Mouse (Mus musculus) forebrain, embryonic 11.5 days (tissue): ENCODE results near the gene Dpm3. TPM values are rescaled to one million over a fixed set of nuclear protein-coding genes. Genes with fewer than 3 reads are reported as not detected.
"Not testable (repeated sequence)": the region's sequence is repeated elsewhere in the genome, so short reads cannot be mapped to it uniquely, and the experiment has no call there.

Source experiments
- ATAC-seq: fragments of 200-750 bp; cut with Nextera tagmentation; replicated peaks from 2 replicates; pipeline ENCODE4 v1.8.0; 2017; ENCODE audit warnings: moderate TSS enrichment; ENCODE audit not compliant: low FRiP score
- DNase-seq: peaks from one replicate; pipeline ENCODE4 v3.0.0-alpha.2; 2017; ENCODE audit warnings: low spot score
- H3K27ac ChIP-seq: fragments of 300-500 bp; sonication (generic); 2 replicates; pipeline ENCODE4 v1.5.1; 2014; ENCODE audit warnings: low read depth, low read length
- H3K27me3 ChIP-seq: fragments of 300-500 bp; sonication (generic); 2 replicates; pipeline ENCODE4 v1.6.1; 2014; ENCODE audit warnings: mild to moderate bottlenecking, low read length, mixed read lengths; ENCODE audit not compliant: control insufficient read depth, insufficient read depth
- H3K36me3 ChIP-seq: fragments of 300-500 bp; sonication (generic); 2 replicates; pipeline ENCODE4 v1.6.1; 2014; ENCODE audit warnings: mild to moderate bottlenecking, low read length, moderate library complexity, mixed read lengths; ENCODE audit not compliant: control insufficient read depth, insufficient read depth
- H3K4me1 ChIP-seq: fragments of 300-500 bp; sonication (generic); replicated peaks from 2 replicates; pipeline ENCODE4 v1.6.1; 2014; ENCODE audit warnings: low read length, mixed read lengths; ENCODE audit not compliant: control insufficient read depth, insufficient read depth
- H3K4me2 ChIP-seq: fragments of 300-500 bp; sonication (generic); 2 replicates; pipeline ENCODE4 v1.6.1; 2014; ENCODE audit warnings: low read depth, mild to moderate bottlenecking, low read length, moderate library complexity, mixed read lengths; ENCODE audit not compliant: severe bottlenecking
- H3K4me3 ChIP-seq: fragments of 300-500 bp; sonication (generic); 2 replicates; pipeline ENCODE4 v1.5.1; 2014; ENCODE audit warnings: low read depth, low read length
- H3K9ac ChIP-seq: fragments of 300-500 bp; sonication (generic); 2 replicates; pipeline ENCODE4 v1.6.1; 2014; ENCODE audit warnings: low read length
- H3K9me3 ChIP-seq: fragments of 300-500 bp; sonication (generic); 2 replicates; pipeline ENCODE4 v1.6.1; 2016; ENCODE audit warnings: low read length, mixed read lengths; ENCODE audit not compliant: control insufficient read depth
- WGBS: fragments of 180-500 bp; shearing (Covaris S2); extraction: QIAGEN DNeasy Blood & Tissue Kit; methylation state at CpG from one replicate; pipeline ENCODE4 v1.1.7; 2014; 5-methylcytosine and 5-hydroxymethylcytosine counted together
- polyA plus RNA-seq: library from polyadenylated mRNA; unstranded; fragments of >200 nt; fragmentation: Nextera tagmentation; extraction: Ambion mirVana; gene quantifications from 2 replicates; pipeline ENCODE4 v1.2.1, GENCODE M21; 2014

Gene Dpm3
- 79.0 and 83.9 TPM in 2 replicates for polyA plus RNA-seq

DNA sequence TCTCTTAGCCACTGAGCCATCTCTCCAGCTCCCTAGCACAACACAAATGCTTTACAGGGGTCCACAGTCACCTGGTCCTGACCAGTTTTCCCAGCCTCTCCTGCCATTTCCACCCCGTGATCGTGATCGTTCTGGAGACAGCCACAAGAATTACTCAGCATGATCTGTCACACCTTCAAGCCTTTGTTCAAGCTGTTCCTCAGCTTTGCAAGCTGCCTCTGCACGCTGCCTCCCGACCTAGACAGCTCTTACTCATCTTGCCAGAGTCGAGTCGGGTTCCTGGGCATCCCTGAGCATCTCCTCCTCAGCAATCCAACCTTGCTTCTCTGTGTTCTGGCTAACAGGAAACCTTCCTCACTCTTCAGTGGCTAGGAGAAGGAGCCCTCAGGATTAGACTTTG is at the start of gene Dpm3:
Gene Dpm3 (plus strand): TSS at position 283 of the 400 bp plus-strand sequence.
- Histone ChIP-seq H3K4me2 (no peak within 1 kb of the TSS), H3K36me3 (no peaks in the 10 kb centered on the region), H3K27ac (no peak within 1 kb of the TSS), H3K9ac (no peak within 1 kb of the TSS), H3K9me3 (no peaks in the 10 kb centered on the region), H3K4me3 (no peak within 1 kb of the TSS), H3K27me3 (no peaks in the 10 kb centered on the region), H3K4me1 (no peaks in the 10 kb centered on the region)
- 65% methylated on average over 7 of the region's 7 CpGs for WGBS
- DNase-seq (no peak), ATAC-seq (no peak)

DNA sequence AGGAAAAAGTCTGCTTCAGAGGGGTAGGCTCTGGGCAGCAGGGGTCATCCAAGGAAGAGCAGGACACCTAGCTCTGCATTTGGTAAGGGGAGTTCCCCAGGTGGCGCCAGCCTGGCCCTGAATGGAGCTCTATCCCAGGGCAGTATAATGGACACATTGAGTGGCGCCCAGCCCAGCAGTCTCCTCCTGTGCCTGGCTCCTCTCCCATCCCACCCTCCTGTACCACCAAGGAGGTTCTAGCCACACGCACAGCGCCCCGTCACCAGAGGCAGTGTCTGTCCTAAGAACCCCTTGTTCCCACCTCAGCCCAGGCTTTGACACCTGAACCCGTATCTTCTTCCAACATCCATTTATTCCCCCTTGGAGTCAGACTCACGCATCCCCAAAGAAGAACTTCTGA is 49.4 kb upstream of the Dpm3 start:
- H3K27ac ChIP-seq = no peak overlapping the region
- H3K9me3 ChIP-seq = no peaks in the 10 kb centered on the region
- no peak overlapping the region for H3K4me3 ChIP-seq
- DNase-seq (peak; percentile 37), ATAC-seq (no peak)
- 92% methylated on average over 7 of the region's 7 CpGs for WGBS
- H3K36me3 ChIP-seq = no peaks in the 10 kb centered on the region; the same call in 1 of the 2 replicates
- no peaks in the 10 kb centered on the region for H3K27me3 ChIP-seq
- no peak overlapping the region for H3K9ac ChIP-seq
- peaks cover 8% of the 10 kb centered on the region; the same call in 1 of the 2 replicates for H3K4me1 ChIP-seq
- H3K4me2 ChIP-seq = no peak overlapping the region

DNA sequence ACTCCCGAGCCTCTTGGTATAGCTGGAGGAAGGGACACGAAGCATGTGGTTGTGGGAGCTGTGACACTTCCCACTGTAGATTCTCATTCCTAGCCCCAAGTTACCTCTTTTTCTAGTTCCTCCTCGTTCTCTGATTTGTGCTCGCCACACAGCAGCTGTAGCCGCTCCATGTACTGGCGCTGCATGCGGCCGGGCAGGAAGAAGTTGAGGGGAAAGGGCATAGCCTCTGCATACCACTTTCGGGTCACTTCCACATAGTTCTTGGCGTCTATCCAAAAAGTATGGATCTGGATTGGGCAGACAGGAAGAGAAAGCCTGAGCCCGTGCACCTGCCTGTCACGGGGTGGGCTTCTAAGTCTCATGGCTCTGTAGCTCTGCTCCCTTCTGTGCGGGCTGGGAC is 49.0 kb upstream of the Dpm3 start:
- no peak overlapping the region for H3K4me2 ChIP-seq
- H3K27ac ChIP-seq = no peak overlapping the region
- H3K4me1 ChIP-seq = peaks cover 10% of the 10 kb centered on the region
- no peaks in the 10 kb centered on the region for H3K9me3 ChIP-seq
- no peak overlapping the region for H3K4me3 ChIP-seq
- no peak for DNase-seq
- H3K36me3 ChIP-seq = no peaks in the 10 kb centered on the region; the same call in 1 of the 2 replicates
- no peaks in the 10 kb centered on the region for H3K27me3 ChIP-seq
- WGBS = 88% methylated on average over 13 of the region's 13 CpGs
- H3K9ac ChIP-seq = no peak overlapping the region
- ATAC-seq = no peak

DNA sequence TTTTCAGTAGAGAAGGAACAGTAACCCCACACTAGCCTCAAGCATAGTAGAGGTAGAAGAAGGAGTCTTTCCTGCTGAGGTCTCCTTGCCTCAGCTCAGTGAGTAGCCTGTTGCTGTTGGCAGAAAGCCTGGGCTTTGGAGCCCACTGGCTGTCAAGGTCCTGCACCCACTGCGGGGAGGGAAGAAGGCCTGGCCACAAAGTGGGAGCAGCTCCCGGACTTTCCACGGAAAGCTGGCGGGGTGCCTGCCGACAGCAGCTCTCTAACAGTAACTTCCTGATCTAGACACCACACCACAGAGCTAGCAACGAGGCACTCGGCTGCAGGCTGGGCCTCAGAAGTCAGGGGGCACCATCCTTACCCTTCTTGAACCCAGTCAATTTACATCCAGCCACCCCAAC is 48.4 kb upstream of the Dpm3 start:
- DNase-seq (no peak), ATAC-seq (no peak)
- Histone ChIP-seq H3K4me3 (no peak overlapping the region), H3K9me3 (no peaks in the 10 kb centered on the region), H3K4me2 (no peak overlapping the region), H3K4me1 (peaks cover 16% of the 10 kb centered on the region), H3K27me3 (no peaks in the 10 kb centered on the region), H3K9ac (no peak overlapping the region), H3K36me3 (no peaks in the 10 kb centered on the region; the same call in 1 of the 2 replicates), H3K27ac (no peak overlapping the region)
- 90% methylated on average over 7 of the region's 7 CpGs for WGBS

DNA sequence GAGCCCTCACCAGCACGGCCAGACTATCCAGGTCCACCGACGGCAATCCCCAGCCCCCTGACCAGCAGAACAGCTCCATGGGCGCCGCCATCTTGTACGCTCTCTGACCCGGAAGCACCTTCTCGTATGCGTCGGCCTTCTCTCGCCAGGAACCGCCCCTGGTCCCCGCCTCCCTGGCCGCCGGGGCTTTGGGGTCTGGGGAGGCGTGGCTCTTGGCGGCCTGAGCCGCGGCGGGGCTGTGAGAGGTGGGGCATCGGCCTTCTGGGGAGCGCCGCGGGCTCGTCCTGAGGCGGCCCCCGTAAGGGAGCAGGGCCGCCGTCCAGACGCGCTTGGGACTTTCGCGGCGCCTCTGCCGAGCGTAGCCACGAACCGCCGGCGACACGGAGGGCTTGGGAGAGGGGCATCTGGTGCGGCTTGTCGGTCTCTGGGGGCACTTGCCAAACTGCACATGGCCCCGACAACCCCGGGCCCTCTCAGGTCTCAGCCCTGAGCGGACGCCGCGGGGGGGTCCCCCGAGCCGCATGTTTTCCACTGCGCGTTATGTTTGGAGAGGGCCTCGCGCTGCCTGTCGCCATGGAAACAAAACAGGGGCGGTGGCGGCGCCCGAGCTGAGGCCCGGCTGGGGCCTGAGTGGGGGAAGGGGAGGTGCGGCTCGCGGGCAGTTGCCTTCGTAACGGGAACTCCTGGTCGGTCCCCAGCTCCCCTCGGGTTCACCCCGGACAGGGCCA is 45.2 kb upstream of the Dpm3 start:
- WGBS = under 1% methylated on average over 69 of the region's 69 CpGs
- Histone ChIP-seq H3K36me3 (no peaks in the 10 kb centered on the region; the same call in 1 of the 2 replicates), H3K4me1 (peaks cover 23% of the 10 kb centered on the region), H3K4me2 (peak overlapping the region; percentile 87), H3K4me3 (peak overlapping the region; percentile 81), H3K27ac (peak overlapping the region; percentile 99), H3K9me3 (no peaks in the 10 kb centered on the region), H3K27me3 (no peaks in the 10 kb centered on the region), H3K9ac (peak overlapping the region; percentile 80)
- DNase-seq (peak; percentile 97), ATAC-seq (peak; percentile 87)

DNA sequence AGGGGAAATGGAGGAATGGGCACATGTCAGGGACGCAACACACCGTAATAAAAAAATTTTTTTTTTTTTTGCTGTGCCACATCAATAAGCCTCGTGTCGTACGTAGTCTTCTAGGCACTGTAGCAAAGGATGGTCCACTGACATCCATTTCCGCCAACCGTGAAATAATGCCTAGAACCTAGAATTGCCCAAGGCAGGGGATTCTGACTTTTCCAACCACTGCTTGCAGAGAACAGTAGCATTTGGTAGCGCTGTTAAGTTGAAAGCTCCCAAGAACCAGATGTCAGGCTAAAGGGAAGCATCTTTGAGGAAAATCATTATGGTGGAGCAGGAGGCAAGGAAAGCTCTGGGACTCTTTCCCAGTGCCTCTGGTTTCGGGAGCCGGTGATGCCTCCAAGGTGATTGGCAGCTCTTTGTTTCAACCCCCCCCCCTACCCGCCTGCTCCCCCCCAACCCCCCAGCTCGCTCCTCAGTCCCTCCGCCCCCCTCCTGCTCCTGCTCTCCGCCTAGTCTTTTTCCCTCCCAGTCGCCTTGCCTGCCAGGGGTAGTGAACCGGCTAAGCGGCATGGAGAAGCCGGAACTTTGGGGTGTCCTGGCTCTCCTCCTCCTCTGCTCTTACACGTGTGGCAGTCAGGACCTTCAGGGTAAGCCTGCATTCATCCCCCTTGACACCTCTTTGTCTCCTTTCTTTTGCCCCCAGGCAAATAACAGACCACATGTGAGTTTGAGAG is 44.3 kb upstream of the Dpm3 start, which contains the start of gene Thbs3:
Gene Thbs3 (plus strand): TSS at position 500 of the 731 bp plus-strand sequence.
- no peaks in the 10 kb centered on the region for H3K36me3 ChIP-seq
- peak within 1 kb of the TSS; percentile 80 for H3K9ac ChIP-seq
- DNase-seq = peak; percentile 87
- H3K4me3 ChIP-seq = peak within 1 kb of the TSS; percentile 81
- no peaks in the 10 kb centered on the region for H3K9me3 ChIP-seq
- under 1% methylated on average over 17 of the region's 19 CpGs for WGBS
- H3K27me3 ChIP-seq = no peaks in the 10 kb centered on the region
- ATAC-seq = peak; percentile 18; the same call in 1 of the 2 replicates
- H3K4me1 ChIP-seq = peaks cover 23% of the 10 kb centered on the region
- H3K4me2 ChIP-seq = peak within 1 kb of the TSS; percentile 87
- peak within 1 kb of the TSS; percentile 99 for H3K27ac ChIP-seq

DNA sequence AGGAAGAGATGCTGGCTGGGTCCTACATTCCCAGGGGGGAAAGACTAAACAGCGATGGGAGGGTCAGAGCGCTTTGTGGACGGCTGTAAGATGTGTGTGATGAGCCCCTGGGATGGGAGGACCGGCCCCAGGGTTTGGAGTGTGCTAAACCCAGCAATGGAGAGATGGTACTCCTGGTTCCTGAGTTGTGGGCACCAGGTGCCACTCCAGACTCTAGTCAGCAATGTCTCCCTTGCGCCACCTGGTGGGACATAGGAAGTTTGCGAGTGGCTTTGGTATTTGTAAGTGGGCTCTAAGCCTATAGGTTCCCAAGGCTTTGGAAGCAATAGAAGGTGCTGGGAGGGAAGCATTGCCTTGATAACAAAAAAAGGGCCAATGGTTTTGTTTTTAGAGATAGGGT is 43.3 kb upstream of the Dpm3 start:
- WGBS = 0% methylated on average over 6 of the region's 6 CpGs
- Histone ChIP-seq H3K4me1 (peaks cover 24% of the 10 kb centered on the region), H3K9me3 (no peaks in the 10 kb centered on the region), H3K27me3 (no peaks in the 10 kb centered on the region), H3K4me2 (peak overlapping the region; percentile 87), H3K4me3 (peak overlapping the region; percentile 81), H3K9ac (peak overlapping the region; percentile 80), H3K36me3 (no peaks in the 10 kb centered on the region), H3K27ac (peak overlapping the region; percentile 99)
- DNase-seq = peak; percentile 92
- peak; percentile 28 for ATAC-seq

DNA sequence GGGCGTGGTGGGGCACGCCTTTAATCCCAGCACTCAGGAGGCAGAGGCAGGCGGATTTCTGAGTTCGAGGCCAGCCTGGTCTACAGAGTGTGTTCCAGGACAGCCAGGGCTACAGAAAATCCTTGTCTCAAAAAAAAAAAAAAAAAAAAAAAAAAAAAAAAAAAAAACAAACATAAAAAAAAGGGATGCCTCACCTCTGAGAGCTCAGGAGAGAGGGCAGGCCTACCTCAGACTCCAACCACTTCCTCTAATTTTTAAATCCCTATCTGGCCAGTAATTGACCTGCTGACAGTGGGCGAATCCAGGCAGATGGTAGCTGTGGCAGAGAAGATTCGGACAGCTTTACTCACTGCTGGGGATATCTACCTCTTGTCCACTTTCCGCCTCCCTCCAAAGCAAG is 42.8 kb upstream of the Dpm3 start:
- DNase-seq, H3K4me3 ChIP-seq, ATAC-seq, H3K36me3 ChIP-seq, H3K9me3 ChIP-seq, H3K27me3 ChIP-seq: not testable (repeated sequence)
- Histone ChIP-seq H3K4me2 (peak overlapping the region; percentile 87; the same call in 1 of the 2 replicates), H3K4me1 (peaks cover 27% of the 10 kb centered on the region), H3K9ac (0 out of 2 replicates have a peak overlapping the region, but pooled peaks have one; percentile 80), H3K27ac (peak overlapping the region; percentile 34; the same call in 1 of the 2 replicates)
- WGBS = 75% methylated on average over 7 of the region's 7 CpGs
